Mouse (Mus musculus) hindlimb bud, embryonic 11.5 days (tissue): Measurements from ENCODE around the gene Sh2d2a.
"Not testable (repeated sequence)": the region's sequence is repeated elsewhere in the genome, so short reads cannot be mapped to it uniquely, and the experiment has no call there.

Experiments used
- DNase-seq: peaks from one replicate; pipeline ENCODE4 v3.0.0-alpha.2; 2012; ENCODE audit warnings: low read depth, low spot score; ENCODE audit errors: extremely low spot score

The Sh2d2a gene

DNA sequence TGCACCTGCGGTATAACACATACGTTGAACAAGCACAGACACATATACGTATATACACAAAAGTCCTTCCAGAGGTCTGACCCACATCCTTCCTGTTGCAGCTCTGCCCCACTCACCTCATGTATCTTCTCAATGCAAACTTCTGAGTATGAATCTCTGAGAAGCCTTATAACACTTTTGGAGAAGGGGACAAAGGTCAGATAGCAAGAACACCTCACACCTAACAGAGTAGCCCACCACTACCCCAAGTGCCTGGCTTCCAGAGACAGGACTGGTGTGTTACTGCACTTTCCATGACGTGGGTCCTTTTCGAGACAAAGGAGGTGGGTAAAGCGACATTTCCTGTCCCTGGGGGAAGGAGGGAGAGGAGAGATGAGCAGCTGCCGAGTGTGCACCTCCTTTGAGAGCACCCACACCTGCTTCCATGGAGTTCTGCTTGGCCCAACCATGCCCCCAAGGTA, at the start of gene Sh2d2a:
Sh2d2a (plus strand) TSS at position 106 of the 461 bp plus-strand sequence.
- no peak for DNase-seq

DNA sequence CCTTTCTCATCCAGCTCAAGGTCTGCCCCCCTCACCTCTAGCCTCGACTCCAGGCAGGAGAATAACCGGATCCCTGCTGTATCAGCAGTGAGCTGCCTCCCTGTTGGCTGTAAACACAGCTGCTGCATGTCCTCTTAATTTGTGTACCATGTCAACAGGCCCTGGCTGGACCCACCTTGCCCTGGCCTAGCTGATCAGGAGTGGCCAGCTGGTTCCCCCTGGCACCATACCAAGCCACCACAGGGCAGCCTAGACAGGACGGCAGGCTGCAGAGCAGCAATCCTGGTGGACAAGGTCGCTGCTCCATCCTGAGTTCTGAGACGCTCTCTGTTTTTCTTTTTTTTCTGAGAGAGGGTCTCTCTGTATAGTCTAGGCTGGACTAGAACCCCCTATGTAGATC, 44.9 kb upstream of the Sh2d2a start:
- no peak for DNase-seq

DNA sequence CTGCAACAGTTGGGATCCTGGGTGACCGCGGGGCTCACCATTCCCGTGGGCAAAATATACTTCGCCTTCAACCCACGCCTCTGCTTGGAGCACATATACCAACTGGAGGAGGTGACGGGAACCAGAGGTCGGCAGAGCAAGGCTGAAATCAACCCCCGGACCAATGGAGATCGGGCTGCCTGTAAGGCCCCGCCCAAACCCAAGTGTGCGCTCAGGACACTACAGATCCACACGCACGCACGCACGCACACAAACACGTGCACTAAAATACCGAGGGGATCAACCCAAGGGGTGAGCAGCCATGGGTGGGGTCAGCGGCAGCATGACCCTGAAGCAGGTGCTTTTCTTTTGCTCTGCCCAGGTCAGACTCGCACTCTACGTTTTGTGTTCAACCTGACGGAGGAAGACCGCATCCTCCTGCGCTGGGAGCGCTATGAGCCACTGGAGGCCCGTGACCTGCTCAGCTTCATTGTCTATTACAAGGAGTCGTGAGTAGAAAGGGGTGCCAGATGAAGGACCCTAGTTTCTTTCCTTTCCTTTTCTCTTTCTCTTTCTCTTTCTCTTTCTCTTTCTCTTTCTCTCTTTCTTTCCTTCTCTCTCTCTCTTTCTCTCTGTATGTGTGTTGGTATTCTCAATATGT, 42.4 kb upstream of the Sh2d2a start:
- DNase-seq: no peak

DNA sequence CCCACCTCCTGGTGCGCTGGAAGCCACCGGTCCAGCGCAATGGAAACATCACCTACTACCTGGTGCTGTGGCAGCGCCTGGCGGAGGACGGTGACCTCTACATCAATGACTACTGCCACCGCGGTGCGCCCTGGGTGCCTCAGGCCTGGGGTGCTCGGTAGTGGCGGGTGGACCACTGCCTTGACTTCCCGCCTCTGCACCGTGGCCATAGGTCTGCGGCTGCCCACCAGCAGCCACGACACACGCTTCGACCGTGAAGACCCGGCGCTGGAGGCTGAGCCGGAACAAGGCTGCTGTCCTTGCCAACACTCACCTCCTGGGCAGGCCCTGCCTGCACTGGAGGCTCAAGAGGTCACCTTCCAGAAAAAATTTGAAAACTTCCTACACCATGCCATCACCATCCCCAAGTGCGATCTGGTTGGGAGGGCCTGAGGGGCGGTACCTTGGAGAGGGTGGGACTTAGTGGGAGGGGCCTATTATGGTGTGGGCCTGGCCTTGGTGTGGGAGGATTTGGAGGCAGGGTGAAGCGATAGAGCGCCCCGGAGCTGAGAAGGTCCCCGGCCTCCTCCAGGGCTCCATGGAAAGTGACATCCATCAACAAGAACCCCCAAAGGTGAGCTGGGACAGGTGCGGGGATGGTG, 37.1 kb upstream of the Sh2d2a start:
- no peak for DNase-seq

DNA sequence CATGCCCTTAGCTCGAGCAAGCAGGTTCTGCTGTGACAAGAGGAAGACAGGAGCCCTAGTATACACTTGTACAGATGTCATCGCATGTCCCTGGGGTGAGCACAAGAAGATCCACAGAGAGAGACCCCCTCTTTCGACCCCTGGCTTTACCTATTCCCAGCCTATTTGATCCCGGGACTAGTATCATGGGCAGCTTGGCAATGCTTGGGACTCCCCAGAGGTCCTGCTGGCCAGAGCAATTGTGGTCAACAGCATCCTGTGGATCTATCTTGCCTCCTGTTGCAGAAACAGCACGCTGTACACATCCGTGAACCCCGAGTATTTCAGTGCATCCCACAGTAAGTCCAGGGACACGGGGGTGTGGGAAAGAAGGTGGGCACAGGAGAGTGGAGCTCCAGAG, 35.3 kb upstream of the Sh2d2a start:
- no peak for DNase-seq

DNA sequence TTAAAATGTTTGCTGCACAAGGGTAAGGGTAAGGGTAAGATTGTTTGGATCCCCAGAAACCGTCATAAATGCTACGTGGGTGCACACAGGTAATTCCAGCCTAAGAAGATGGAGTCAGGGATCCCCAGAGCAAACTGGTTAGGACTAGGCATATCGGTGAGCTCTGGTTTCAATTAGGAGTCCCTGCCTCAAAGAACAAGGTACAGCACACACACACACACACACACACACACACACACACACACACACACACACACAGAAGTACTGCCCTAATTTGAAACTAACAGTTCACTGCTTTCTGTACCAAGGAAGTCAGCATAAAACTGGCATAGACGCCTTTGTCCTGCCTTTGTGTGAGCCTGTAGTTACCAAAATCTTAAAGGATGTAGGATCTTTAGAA, 34.1 kb upstream of the Sh2d2a start:
- DNase-seq: no peak

DNA sequence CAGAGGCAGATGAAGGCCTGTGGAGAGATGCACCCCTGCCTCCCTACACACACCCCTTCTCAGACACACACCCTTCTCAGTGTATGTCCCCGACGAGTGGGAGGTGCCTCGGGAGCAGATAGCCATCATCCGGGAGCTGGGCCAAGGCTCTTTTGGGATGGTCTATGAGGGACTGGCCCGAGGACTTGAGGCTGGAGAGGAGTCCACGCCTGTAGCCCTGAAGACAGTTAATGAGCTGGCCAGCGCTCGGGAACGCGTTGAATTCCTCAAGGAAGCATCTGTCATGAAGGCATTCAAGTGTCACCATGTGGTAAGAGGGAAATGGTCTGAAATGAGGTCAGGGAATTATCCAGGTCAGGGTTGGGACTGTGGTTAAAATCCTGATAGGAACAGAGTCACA, 33.7 kb upstream of the Sh2d2a start:
- DNase-seq: no peak

DNA sequence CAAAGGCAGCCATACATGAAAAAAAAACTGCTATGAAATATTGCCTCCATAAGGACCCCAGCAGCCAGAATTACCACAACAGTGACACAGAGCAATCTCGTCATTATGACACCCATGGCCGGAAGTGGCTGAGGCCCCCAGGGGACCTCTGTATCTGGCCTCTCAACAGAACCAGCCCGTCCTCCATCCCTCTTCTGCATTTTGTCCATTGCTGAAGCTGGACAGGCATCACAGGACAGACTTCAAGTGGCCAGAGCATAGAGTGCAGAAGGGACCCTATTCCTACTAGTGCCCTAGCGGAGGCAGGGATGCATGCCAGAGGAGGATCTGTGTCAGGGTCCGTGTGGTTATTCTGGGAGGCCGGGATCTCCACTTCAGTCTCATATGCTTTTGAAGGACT, 30.4 kb upstream of the Sh2d2a start:
- no peak for DNase-seq

DNA sequence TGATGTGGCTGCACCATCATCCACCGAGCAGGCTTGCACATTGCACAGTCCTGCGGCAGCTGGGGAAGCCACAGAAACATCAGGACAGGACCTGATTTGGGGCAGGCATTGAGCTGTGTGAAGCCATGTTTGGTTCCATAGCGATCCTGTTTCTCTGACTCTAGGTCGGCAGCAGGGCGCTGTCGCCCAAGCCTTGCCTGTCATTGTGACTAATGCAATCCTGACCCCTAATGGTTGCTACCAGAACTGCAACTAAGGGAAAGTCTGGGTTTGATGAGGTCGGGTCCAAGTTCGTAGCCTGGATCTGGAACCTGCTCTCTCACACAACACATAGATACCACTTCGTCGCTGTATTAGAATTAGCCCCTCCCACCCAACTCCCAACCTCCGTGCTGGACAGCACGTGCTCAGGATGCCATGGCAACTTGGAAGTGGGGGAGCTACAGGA, 29.9 kb upstream of the Sh2d2a start:
- peak; percentile 87 for DNase-seq

DNA sequence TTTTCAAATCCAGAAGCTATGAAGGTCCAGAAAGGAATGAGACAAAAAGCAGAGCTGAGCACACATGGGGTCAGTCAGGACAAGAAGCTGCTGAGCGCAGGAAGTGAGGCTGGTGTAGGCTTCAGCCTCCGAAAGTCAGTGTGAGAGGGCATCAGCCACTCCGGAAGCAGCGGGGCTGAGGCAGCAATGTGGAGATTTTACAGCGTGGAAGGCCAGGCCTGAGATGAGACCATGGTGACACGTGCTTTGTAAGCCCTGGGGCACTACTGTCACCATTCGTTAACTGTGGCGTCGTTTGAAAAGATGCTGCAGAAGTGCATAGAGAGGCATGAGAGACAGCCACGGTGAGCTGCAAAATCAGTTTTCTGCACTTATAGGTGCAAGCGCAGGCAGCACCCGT, 28.3 kb upstream of the Sh2d2a start:
- no peak for DNase-seq

DNA sequence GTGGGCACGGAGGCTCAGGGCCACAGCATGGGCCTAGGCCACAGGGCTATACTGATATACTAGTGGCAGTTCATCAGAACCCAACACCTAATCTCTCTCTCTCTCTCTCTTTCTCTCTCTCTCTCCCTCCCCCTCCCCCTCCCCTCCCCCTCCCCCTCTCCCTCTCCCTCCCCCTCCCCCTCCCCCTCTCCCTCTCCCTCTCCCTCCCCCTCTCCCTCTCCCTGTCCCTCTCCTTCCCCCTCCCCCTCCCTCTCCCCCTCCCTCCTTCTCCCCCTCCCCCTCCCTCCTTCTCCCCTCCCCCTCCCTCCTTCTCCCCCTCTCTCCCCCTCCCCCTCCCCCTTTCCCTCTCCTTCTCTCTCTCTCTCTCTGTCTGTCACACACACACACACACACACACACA, 22.3 kb upstream of the Sh2d2a start, which contains the start of gene Pear1:
Pear1 (minus strand) TSS at position 101 of the 400 bp plus-strand sequence.
- not testable (repeated sequence) for DNase-seq

DNA sequence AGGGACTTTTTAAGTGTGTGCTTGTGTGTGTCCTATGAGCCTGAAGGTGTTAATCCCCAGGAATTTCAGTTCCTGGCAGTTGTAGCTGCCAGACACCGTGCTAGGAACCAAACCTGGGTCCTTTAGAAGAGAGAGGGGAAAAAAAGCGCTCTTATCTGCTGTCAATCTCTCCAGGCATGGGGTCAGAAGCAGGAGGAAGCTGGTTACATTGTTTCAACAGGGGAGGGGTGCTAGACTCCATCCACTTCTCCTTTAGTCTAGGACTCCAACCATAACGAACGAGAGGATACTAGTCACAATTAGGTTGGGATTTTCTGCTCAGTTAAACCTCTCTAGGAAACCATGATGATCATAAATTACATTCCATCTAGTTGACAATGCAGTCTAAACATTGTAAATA, 18.1 kb upstream of the Sh2d2a start:
- no peak for DNase-seq

DNA sequence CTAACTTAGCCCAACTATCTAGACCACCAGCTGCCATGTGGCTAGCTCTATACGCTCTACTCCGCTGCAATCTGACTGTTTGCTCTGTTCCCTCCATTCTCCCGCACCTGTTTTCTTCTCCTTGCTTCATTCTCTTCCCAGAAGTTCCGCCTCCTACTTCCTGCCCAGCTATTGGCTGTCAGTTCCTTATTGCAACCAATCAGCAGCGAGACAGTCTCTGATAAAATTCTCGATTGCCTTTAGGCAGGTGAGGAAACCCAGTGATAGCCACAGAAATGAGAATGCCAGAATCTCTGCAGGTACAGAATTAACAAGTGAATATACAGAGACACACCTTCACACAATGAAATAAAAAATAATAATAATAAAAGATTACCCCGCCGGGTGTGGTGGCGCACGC, 17.5 kb upstream of the Sh2d2a start:
- no peak for DNase-seq

DNA sequence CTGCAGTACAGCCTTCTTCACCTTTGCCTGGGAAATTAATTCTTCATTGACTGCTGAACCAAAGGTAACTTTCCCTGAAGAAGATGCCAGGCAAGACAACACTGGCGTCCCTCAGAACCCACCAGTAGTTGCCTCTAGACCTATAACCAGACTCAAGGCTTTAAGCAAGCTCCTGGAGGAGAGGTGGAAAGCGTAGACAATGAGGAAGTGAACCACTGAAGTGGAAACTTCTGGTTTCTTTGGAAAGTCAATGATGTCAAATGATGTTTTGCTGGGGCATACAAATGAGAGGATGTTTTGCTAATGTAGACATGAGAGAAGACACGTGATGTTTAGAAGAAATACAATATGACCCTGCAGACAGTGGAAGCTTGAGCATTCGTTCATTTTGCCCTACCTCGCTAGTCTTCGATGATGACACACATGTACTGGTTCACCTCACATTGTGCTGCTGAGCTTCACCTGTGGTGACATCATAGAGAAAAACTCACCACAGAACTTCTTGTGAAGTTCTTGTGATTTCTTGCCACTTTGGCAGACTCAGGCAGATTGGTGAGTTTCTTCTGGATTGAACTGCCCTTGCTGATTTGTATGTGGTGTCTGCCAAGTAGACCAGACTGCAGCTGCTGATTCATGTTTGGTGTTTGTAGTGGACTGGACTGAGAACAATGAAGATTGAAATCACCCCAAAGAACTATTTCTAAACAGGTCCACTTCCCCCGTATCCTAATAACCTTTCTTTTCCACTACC, 14.3 kb upstream of the Sh2d2a start:
- DNase-seq: no peak

DNA sequence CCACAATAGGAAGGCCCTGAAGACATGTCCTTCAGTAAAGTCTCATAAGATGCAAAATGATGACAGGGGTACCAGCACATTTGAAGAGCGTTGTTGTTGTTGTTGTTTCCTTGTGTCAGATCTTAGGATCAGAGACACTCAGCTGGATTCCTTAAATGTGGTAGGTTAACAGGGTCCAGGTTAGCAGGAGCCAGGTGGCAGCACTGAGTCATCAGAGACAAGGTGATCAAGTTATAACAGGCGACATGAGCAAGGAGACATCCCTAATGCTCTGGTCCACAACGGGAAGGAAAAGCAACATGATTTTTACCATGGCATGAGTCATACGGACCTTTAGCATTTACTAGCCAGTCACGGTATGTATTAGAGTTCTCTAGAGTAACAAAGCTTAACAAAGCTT, 13.1 kb upstream of the Sh2d2a start:
- DNase-seq: no peak

DNA sequence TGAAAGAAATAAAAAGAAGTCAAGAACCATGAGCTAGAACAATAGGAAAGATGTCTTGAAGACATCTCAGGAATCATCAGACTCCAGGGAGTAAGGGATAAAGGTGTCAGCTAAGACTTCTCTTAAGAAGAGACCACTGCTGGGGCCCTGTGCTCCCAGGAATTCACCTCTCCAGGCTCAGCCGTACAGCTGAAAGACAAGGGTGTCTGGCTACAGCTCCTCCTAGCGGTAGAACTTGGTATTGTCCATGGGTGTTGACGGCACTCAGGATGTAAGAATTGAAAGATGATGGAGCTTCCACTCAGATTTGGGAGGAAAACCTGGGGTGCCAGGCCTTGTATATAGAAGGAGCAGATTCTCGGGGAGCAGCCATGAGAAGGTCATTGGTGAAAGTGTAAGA, 7.9 kb upstream of the Sh2d2a start:
- DNase-seq: peak; percentile 67

DNA sequence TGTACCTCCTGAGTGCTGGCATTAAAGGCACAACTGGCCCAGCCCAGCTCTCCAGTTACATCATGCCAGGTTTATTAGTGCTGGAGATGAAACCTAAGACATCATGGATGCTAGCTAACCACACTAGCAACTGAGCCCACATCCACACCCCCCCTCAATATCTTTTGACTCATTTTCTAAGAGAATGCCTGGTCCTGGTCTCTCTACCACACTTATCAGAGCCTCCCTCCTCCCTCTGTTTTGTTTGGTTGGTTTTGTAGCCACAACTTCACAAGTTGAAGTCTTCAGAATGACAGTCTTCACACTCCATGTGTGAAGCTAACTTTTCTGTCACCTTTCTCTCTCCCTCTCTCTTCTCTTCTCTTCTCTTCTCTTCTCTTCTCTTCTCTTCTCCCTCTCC, 5.7 kb upstream of the Sh2d2a start:
- no peak for DNase-seq

DNA sequence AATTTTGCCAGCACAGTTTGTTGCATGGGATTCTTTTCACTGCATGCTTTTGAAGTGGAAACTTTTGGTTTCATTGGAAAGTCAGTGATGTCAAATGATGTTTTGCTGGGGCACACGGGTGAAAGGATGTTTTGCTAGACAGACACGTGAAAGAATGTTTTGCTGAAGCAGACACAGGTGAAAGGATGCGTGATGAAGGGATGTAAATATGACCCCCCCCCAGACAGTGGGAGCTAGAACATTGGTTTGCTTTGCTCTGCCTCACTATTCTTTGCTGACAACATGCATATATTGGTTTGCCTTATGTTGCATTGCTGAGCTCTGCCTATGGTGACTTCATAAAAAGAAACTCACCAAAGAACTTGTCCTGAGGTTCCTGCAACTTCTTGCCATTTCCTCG, 1.6 kb upstream of the Sh2d2a start:
- no peak for DNase-seq

DNA sequence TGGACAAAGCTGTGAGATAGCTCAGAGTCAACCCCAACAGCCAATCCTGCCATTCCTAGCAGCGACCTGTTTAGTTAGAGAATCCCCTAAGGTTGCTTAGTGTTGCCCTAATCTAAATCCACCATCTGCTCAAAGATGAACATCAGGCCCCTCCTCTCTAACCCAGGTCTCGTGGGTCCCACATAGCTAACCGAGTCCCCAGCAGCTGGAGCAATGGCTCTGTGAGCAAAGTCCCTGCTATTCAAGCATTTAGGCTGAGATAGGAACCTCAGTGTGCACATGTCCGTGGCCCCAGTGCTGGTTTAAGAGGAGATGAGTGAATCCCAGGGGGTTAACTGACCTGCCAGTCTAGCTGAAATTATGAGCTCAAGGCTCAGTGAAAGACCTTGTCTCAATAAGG, 369 bp upstream of the Sh2d2a start:
- DNase-seq: no peak

DNA sequence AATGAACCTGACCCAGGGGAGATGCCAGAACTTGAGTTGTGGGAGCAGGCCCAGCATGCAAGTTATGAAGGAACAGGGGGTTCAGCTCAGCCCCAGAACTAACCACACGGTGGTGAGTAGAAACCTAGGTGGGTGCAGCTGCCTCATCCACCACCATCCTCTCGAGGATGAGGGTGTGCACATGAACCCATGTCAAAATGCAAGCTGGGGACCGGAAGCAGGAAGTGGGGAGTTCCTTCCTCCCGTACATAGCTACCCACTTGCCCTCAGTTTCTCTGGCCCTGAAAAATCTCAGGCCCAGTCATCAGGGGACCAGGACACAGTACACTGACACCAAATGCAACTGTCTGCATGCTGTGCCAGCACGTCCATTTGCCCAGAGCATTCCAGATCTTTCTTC, 1.1 kb downstream of the Sh2d2a start:
- no peak for DNase-seq

DNA sequence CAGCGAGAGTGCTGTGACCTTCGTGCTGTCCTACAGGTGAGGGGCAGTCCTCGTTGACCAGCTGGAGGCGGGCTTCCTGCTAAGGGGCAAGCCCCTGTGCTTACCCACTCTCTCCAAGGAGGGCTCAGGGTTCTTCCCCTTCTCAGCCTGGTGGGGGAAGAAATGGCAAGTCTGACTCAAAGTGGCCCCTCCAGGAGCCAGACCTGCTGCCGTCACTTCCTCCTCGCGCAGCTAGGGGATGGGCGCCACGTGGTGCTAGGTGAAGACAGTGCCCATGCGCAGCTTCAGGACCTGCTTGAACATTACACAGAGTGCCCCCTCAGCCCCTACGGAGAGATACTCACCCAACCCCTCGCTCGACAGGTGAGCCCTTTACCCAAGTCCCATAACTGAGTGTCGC, 2.6 kb downstream of the Sh2d2a start:
- no peak for DNase-seq
